Comparison of ENCODE assay signal across 8 mouse cellular contexts in genomic region chr14:40791606-40792005, GRCm38 (mm10).
DNase-seq lines count a peak whose midpoint lies in the region; ATAC-seq and TF ChIP-seq lines count a peak whose summit lies in the region.
"Had no signal": no experiment of that assay in that cellular context is flagged by ENCODE, and none has a peak within 500 bp of the region (broad histone marks: within the 10 kb centered on the region; RNA-seq: fewer than 3 reads in every experiment).

No protein-coding gene starts in this region.

- H3K4me3 ChIP-seq in forebrain, embryonic 16.5 days (replicated peaks; ENCODE audit: low read length) = no peak overlapping the region
- no peak overlapping the region for H3K4me3 ChIP-seq in limb, embryonic 10.5 days
- H3K4me3 ChIP-seq: heart, embryonic 15.5 days had no signal

- H3K4me2 ChIP-seq in forebrain, embryonic 16.5 days (ENCODE audit: low read length) = no peak overlapping the region
- H3K4me2 ChIP-seq: heart, embryonic 15.5 days had no signal

- H3K27me3 ChIP-seq in forebrain, embryonic 16.5 days (replicated peaks; ENCODE audit: control insufficient read depth, insufficient read depth, low read length) = no peaks in the 10 kb centered on the region
- H3K27me3 ChIP-seq in limb, embryonic 10.5 days (ENCODE audit: low read depth, poor library complexity, severe bottlenecking) = no peaks in the 10 kb centered on the region
- H3K27me3 ChIP-seq: heart, embryonic 15.5 days had no signal

- peak; percentile 6 to 14 for DNase-seq in urinary bladder, postnatal 36 days (ENCODE audit: low spot score in 2 of 2)
- no peak for DNase-seq in urinary bladder, adult 2 months (ENCODE audit: low spot score)
- peak; percentile 71 for DNase-seq in brain, embryonic 14.5 days (ENCODE audit: low read depth)
- DNase-seq in kidney, adult 9 months = peak; percentile 49
- DNase-seq in limb, embryonic 10.5 days (ENCODE audit: low spot score) = peak; percentile 61
- peak; percentile 80 for DNase-seq in retina, embryonic 14.5 days (ENCODE audit: low spot score)

- ATAC-seq in forebrain, embryonic 16.5 days = peak; percentile 52

- H3K27ac ChIP-seq in forebrain, embryonic 16.5 days (ENCODE audit: low read length) = no peak overlapping the region
- no peak overlapping the region for H3K27ac ChIP-seq in limb, embryonic 10.5 days
- H3K27ac ChIP-seq: heart, embryonic 15.5 days had no signal

- no peaks in the 10 kb centered on the region for H3K4me1 ChIP-seq in forebrain, embryonic 16.5 days (replicated peaks; ENCODE audit: control insufficient read depth, insufficient read depth, low read length)
- no peaks in the 10 kb centered on the region for H3K4me1 ChIP-seq in limb, embryonic 10.5 days
- H3K4me1 ChIP-seq: heart, embryonic 15.5 days had no signal

- 55% methylated on average over 1 of the region's 1 CpGs for WGBS in forebrain, embryonic 16.5 days
- WGBS in limb, embryonic 10.5 days = 59% methylated on average over 1 of the region's 1 CpGs

- H3K9ac ChIP-seq in forebrain, embryonic 16.5 days (replicated peaks; ENCODE audit: low read depth, low read length) = no peak overlapping the region
- H3K9ac ChIP-seq: heart, embryonic 15.5 days had no signal

- H3K9me3 ChIP-seq in forebrain, embryonic 16.5 days (ENCODE audit: control insufficient read depth, low read length) = no peaks in the 10 kb centered on the region
- H3K9me3 ChIP-seq in limb, embryonic 10.5 days (replicated peaks) = no peaks in the 10 kb centered on the region
- H3K9me3 ChIP-seq: heart, embryonic 15.5 days had no signal

- peak; percentile 71; the same call in 1 of the 2 replicates for TF ChIP-seq CTCF in brain, embryonic 14.5 days (IDR thresholded peaks at IDR 0.05; ENCODE audit: borderline replicate concordance, extremely low read depth, insufficient read depth, insufficient read length)

- no peaks in the 10 kb centered on the region for H3K36me3 ChIP-seq in forebrain, embryonic 16.5 days (ENCODE audit: control insufficient read depth, insufficient read depth)
- H3K36me3 ChIP-seq in limb, embryonic 10.5 days = no peaks in the 10 kb centered on the region
- H3K36me3 ChIP-seq: heart, embryonic 15.5 days had no signal

- TF ChIP-seq POLR2A in brain, embryonic 14.5 days (IDR thresholded peaks at IDR 0.05; ENCODE audit: borderline replicate concordance, extremely low read depth, insufficient read depth, insufficient read length, poor library complexity, severe bottlenecking) = no peak
